Mouse (Mus musculus) brown adipose tissue, adult 24 weeks (tissue): ENCODE measurements at regions not wholly inside any gene's neighbourhood (a gene's known extent, or its start where the extent isn't known, plus 50 kb on each side); places are given as distances from the start of the nearest gene placed in this dataset.
"Not testable (repeated sequence)": the region's sequence is repeated elsewhere in the genome, so short reads cannot be mapped to it uniquely, and the experiment has no call there.

Experiments
- H3K27ac ChIP-seq: fragments of 200-500 bp; replicated peaks from 2 replicates; pipeline ENCODE4 v1.5.1; 2012; ENCODE audit warnings: low read depth, mild to moderate bottlenecking, low read length
- H3K4me1 ChIP-seq: fragments of 200-500 bp; 2 replicates; pipeline ENCODE4 v1.6.1; 2012; ENCODE audit warnings: low read length, mixed read lengths; ENCODE audit not compliant: control insufficient read depth, insufficient read depth, insufficient read length
- H3K4me3 ChIP-seq: fragments of 200-500 bp; 2 replicates; pipeline ENCODE4 v1.5.1; 2012; ENCODE audit warnings: low read depth, mild to moderate bottlenecking, low read length, moderate library complexity; ENCODE audit not compliant: insufficient read depth

DNA sequence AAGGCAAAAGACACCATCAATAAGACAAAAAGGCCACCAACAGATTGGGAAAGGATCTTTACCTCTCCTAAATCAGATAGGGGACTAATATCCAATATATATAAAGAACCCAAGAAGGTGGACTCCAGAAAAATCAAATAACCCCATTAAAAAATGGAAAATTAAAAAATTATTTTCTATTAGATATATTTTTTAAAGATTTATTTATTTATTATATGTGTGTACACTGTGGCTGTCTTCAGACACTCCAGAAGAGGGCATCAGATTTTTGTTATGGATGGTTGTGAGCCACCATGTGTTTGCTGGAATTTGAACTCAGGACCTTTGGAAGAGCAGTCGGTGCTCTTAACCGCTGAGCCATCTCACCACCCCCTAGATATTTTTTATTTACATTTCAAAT lies 199.2 kb downstream of the Gm31371 start:
- H3K4me1 ChIP-seq, H3K4me3 ChIP-seq, H3K27ac ChIP-seq: not testable (repeated sequence)

DNA sequence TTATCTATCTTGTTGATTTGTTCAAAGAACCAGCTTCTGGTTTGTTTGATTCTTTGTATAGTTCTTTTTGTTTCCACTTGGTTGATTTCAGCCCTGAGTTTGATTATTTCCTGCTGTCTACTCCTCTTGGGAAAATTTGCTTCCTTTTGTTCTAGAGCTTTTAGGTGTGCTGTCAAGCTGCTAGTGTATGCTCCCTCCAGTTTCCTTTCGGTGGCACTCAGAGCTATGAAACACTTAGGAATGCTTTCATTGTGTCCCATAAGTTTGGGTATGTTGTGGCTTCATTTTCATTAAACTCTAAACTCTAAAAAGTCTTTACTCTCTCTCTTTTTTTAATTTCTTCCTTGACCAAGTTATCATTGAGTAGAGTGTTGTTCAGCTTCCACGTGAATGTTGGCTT lies 204.0 kb downstream of the Gm31371 start:
- not testable (repeated sequence) for H3K4me3 ChIP-seq, H3K27ac ChIP-seq, H3K4me1 ChIP-seq

- H3K27ac ChIP-seq, H3K4me3 ChIP-seq, H3K4me1 ChIP-seq: not testable (repeated sequence)
These were observed 213.6 kb downstream of the Gm31371 start for GRCm38 (mm10) chr8:20116785-20117184.

- not testable (repeated sequence) for H3K4me1 ChIP-seq, H3K4me3 ChIP-seq, H3K27ac ChIP-seq
These were observed 216.4 kb downstream of the Gm31371 start for GRCm38 (mm10) chr8:20119581-20119980.

DNA sequence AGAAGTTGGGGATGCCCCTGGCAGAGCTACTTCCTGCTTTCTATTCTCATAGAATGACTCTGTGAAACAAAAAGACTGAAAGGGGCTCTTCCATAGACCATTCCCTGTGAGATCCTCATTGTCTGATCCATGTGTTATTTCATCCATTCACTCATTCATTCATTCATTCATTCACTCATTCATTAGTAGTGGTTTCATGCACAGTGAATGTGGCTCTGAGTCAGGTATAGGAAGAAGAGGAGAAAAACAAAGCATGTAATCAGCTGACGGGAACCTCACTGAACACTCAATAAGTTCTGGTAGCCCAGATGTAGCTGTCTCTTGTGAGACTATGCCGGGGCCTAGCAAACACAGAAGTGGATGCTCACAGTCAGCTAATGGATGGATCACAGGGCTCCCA lies 217.0 kb downstream of the Gm31371 start:
- H3K27ac ChIP-seq, H3K4me3 ChIP-seq, H3K4me1 ChIP-seq: not testable (repeated sequence)

GRCm38 (mm10) chr8:20121391-20121909 lies 218.3 kb downstream of the Gm31371 start:
- not testable (repeated sequence) for H3K4me1 ChIP-seq, H3K4me3 ChIP-seq, H3K27ac ChIP-seq

GRCm38 (mm10) chr8:20122067-20122925 lies 219.1 kb downstream of the Gm31371 start:
- not testable (repeated sequence) for H3K4me1 ChIP-seq
- Histone ChIP-seq H3K27ac (peak overlapping the region; percentile 48), H3K4me3 (peak overlapping the region; percentile 68)

GRCm38 (mm10) chr8:20123545-20123944 lies 220.4 kb downstream of the Gm31371 start:
- not testable (repeated sequence) for H3K4me3 ChIP-seq, H3K27ac ChIP-seq, H3K4me1 ChIP-seq

- not testable (repeated sequence) for H3K4me1 ChIP-seq, H3K27ac ChIP-seq, H3K4me3 ChIP-seq
These were observed 227.4 kb downstream of the Gm15319 start for GRCm38 (mm10) chr8:20135626-20136025.

GRCm38 (mm10) chr8:20145436-20145835 lies 217.6 kb downstream of the Gm15319 start:
- not testable (repeated sequence) for H3K27ac ChIP-seq, H3K4me1 ChIP-seq, H3K4me3 ChIP-seq

DNA sequence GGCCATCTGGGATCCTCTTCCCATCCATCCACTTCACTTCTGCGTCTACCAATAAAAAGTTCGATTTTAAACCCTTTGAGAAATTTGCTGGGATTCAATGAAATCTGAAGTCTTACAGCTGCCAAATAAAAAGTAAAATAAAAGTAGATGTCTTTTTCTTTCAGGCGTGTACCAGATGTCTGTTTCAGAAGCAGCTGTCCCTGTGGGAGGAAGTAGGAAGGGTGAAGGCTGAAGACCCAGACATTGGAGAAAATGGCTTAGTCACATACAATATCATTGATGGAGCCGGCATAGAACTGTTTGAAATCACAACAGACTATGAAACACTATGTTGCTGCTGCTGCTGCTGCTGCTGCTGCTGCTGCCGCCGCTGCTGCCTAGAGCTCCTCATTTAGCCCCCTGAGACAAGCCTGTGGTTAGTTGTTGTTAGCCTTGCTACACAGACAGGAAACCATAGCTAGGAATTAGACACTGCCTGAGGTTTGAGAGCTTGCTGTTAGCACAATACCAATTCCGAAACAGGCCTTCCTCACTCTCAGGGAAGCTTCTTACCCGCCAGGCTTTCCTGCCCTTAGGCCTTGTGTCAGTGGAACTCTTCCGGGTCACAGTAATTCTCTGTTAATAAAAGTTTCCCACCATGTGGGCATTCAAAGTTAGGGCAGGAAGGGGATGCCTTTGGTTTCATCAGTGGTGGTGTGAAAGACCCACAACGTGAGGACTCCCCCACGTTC lies 211.5 kb downstream of the Gm15319 start:
- not testable (repeated sequence) for H3K4me3 ChIP-seq, H3K4me1 ChIP-seq, H3K27ac ChIP-seq

DNA sequence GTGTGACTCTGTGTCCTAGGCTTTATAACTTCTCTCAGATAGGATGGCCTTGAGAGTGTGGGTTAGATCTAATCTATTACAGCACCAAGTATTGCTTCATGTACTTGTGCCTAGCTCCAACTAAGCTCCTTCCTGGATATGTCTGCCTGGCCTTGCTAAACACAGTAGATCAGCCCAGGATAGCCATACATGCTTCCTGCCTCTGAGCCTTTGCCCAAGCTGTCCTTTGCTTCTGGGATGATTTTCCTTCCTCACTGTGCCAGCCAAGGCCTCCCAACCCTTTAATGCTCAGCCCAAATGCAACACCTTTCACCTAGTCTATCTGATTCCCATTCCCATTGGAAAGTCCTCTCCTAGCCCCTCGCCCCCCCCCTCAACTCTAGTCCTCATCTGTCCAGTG lies 208.9 kb downstream of the Gm15319 start:
- not testable (repeated sequence) for H3K4me3 ChIP-seq, H3K4me1 ChIP-seq, H3K27ac ChIP-seq
